Comparison of ENCODE assay signal across 9 mouse cellular contexts in genomic region chr7:98558128-98558921, GRCm38 (mm10).
DNase-seq lines count a peak whose midpoint lies in the region; ATAC-seq lines count a peak whose summit lies in the region.
"Had no signal": no experiment of that assay in that cellular context is flagged by ENCODE, and none has a peak within 500 bp of the region (broad histone marks: within the 10 kb centered on the region; RNA-seq: fewer than 3 reads in every experiment).

No protein-coding gene starts in this region.

- H3K4me2 ChIP-seq in midbrain, embryonic 14.5 days (ENCODE audit: low read length) = no peak overlapping the region

- intact Hi-C loops in gastrocnemius, postnatal 14 days (cut with DNase I; ENCODE audit: low total_unique reads) = no loop called here

- no peaks in the 10 kb centered on the region for H3K4me1 ChIP-seq in midbrain, embryonic 14.5 days (ENCODE audit: control insufficient read depth, insufficient read depth, low read length)

- H3K36me3 ChIP-seq in midbrain, embryonic 14.5 days (ENCODE audit: control insufficient read depth, insufficient read depth, low read length) = no peaks in the 10 kb centered on the region

- no peaks in the 10 kb centered on the region for H3K9me3 ChIP-seq in midbrain, embryonic 14.5 days (ENCODE audit: control insufficient read depth, low read length)

- H3K4me3 ChIP-seq in midbrain, embryonic 14.5 days (replicated peaks; ENCODE audit: low read depth, low read length) = no peak overlapping the region

- no peak for ATAC-seq in midbrain, embryonic 14.5 days (ENCODE audit: low FRiP score, low TSS enrichment)
- ATAC-seq in monocyte, adult 5-6 weeks (replicated peaks; ENCODE audit: insufficient number of reproducible peaks, low FRiP score, low TSS enrichment, poor library complexity, severe bottlenecking) = no peak
- ATAC-seq: hindbrain, postnatal 0 days had no signal

- peak; percentile 65 for DNase-seq in gastrocnemius, postnatal 14 days
- DNase-seq in gastrocnemius, postnatal 4 days (ENCODE audit: low spot score in 2 of 2) = no peak
- DNase-seq in thymus, postnatal 10 days (ENCODE audit: low spot score in 2 of 2) = peak; percentile 44 to 45
- DNase-seq in thymus, adult 18-20 months = no peak
- peak; percentile 46 for DNase-seq in kidney, postnatal 14 days
- no peak for DNase-seq in midbrain, embryonic 14.5 days
- no peak for DNase-seq in spleen, postnatal 10 days (ENCODE audit: low spot score in 2 of 2)

- no peak overlapping the region for H3K27ac ChIP-seq in midbrain, embryonic 14.5 days (replicated peaks; ENCODE audit: low read depth, low read length)
- H3K27ac ChIP-seq: hindbrain, postnatal 0 days had no signal

- no peaks in the 10 kb centered on the region for H3K27me3 ChIP-seq in midbrain, embryonic 14.5 days (ENCODE audit: control insufficient read depth, insufficient read depth, low read length)

- 81% methylated on average over 9 of the region's 9 CpGs for WGBS in midbrain, embryonic 14.5 days

- no peak overlapping the region for H3K9ac ChIP-seq in midbrain, embryonic 14.5 days (replicated peaks; ENCODE audit: low read length)

Comparison
In these comparisons a context has a peak if more than half of its experiments do, and no peak if none do; other contexts are left out.
1. DNase-seq: peak in gastrocnemius, postnatal 14 days (single experiment), thymus, postnatal 10 days (2 of 2) and kidney, postnatal 14 days (single experiment); none in gastrocnemius, postnatal 4 days (0 of 2), thymus, adult 18-20 months (0 of 2), midbrain, embryonic 14.5 days (single experiment) and spleen, postnatal 10 days (0 of 2).